Mouse (Mus musculus) kidney, adult 2 months (tissue): ENCODE data around the gene Myl4.

ENCODE experiments used
- CTCF ChIP-seq: fragments of 200-500 bp; conservative IDR thresholded peaks from 2 replicates; pipeline ENCODE4 v1.5.1; 2011; ENCODE audit warnings: low read depth, mild to moderate bottlenecking, control low read depth, low read length, moderate library complexity, mixed read lengths; ENCODE audit not compliant: insufficient read depth, insufficient read length
- POLR2A ChIP-seq: fragments of 200-500 bp; IDR thresholded peaks from one replicate; pipeline ENCODE4 v1.6.1; 2011; ENCODE audit warnings: low read depth, low read length, control low read depth

- TF ChIP-seq CTCF (no peak), POLR2A (no peak)
Measured at GRCm38 (mm10) chr11:104563496-104563895, 13.0 kb downstream of the Myl4 start.
